Mouse (Mus musculus): Measurements from ENCODE around the gene Eya2. TPM values are rescaled to one million over a fixed set of nuclear protein-coding genes. Genes with fewer than 3 reads are reported as not detected.
A peak's percentile ranks its signal among the peaks of the same experiment; 100 is the strongest.

Eya2 gene
- polyA plus RNA-seq, 1 experiment from 2014 or later: 27.2 TPM

- H3K9ac ChIP-seq (replicated peaks; ENCODE audit: low read length): no peak overlapping the region
Measured at GRCm38 (mm10) chr2:165769375-165769948, 174.6 kb downstream of the Eya2 start.

GRCm38 (mm10) chr2:165778927-165779326, 184.1 kb downstream of the Eya2 start:
- H3K36me3 ChIP-seq (replicated peaks; ENCODE audit: control insufficient read depth, insufficient read depth, low read depth, low read length): no peaks in the 10 kb centered on the region
- H3K27me3 ChIP-seq (ENCODE audit: control insufficient read depth, insufficient read depth, low read length): no peaks in the 10 kb centered on the region
- H3K9ac ChIP-seq (replicated peaks; ENCODE audit: low read length): no peak overlapping the region
- H3K4me2 ChIP-seq (ENCODE audit: low read depth, low read length): no peak overlapping the region
- H3K9me3 ChIP-seq (replicated peaks; ENCODE audit: control insufficient read depth, low read length): no peaks in the 10 kb centered on the region
- WGBS: 26% methylated on average over 6 of the region's 6 CpGs
- ATAC-seq (replicated peaks; ENCODE audit: insufficient number of reproducible peaks, low FRiP score, low TSS enrichment, low read depth) (peak; percentile 50; the same call in 1 of the 2 replicates), DNase-seq (ENCODE audit: low spot score) (peak; percentile 91)
- no peak overlapping the region for H3K4me3 ChIP-seq (ENCODE audit: low read depth, low read length)
- H3K4me1 ChIP-seq (ENCODE audit: control insufficient read depth, insufficient read depth, low read length): no peaks in the 10 kb centered on the region
- H3K27ac ChIP-seq (replicated peaks; ENCODE audit: low read depth, low read length): no peak overlapping the region

More at GRCm38 (mm10) chr2:165769375-165769948, 174.6 kb downstream of the Eya2 start:
- Histone ChIP-seq H3K36me3 (replicated peaks; ENCODE audit: control insufficient read depth, insufficient read depth, low read depth, low read length) (no peaks in the 10 kb centered on the region), H3K4me1 (ENCODE audit: control insufficient read depth, insufficient read depth, low read length) (no peaks in the 10 kb centered on the region), H3K9me3 (replicated peaks; ENCODE audit: control insufficient read depth, low read length) (no peaks in the 10 kb centered on the region), H3K4me3 (ENCODE audit: low read depth, low read length) (no peak overlapping the region), H3K27ac (replicated peaks; ENCODE audit: low read depth, low read length) (no peak overlapping the region), H3K4me2 (ENCODE audit: low read depth, low read length) (no peak overlapping the region), H3K27me3 (ENCODE audit: control insufficient read depth, insufficient read depth, low read length) (no peaks in the 10 kb centered on the region)
- DNase-seq (ENCODE audit: low spot score) (no peak), ATAC-seq (replicated peaks; ENCODE audit: insufficient number of reproducible peaks, low FRiP score, low TSS enrichment, low read depth) (0 out of 2 replicates have a peak, but pooled peaks have one; percentile 17)
- 56% methylated on average over 8 of the region's 10 CpGs for WGBS

- ATAC-seq (replicated peaks; ENCODE audit: insufficient number of reproducible peaks, low FRiP score, low TSS enrichment, low read depth): no peak
- DNase-seq (ENCODE audit: low spot score): peak; percentile 90
- Histone ChIP-seq H3K27ac (replicated peaks; ENCODE audit: low read depth, low read length) (no peak overlapping the region), H3K4me2 (ENCODE audit: low read depth, low read length) (no peak overlapping the region), H3K36me3 (replicated peaks; ENCODE audit: control insufficient read depth, insufficient read depth, low read depth, low read length) (peaks cover 5% of the 10 kb centered on the region; the same call in 1 of the 2 replicates), H3K27me3 (ENCODE audit: control insufficient read depth, insufficient read depth, low read length) (no peaks in the 10 kb centered on the region), H3K4me1 (ENCODE audit: control insufficient read depth, insufficient read depth, low read length) (no peaks in the 10 kb centered on the region), H3K9me3 (replicated peaks; ENCODE audit: control insufficient read depth, low read length) (no peaks in the 10 kb centered on the region), H3K9ac (replicated peaks; ENCODE audit: low read length) (no peak overlapping the region), H3K4me3 (ENCODE audit: low read depth, low read length) (no peak overlapping the region)
- 34% methylated on average over 5 of the region's 5 CpGs for WGBS
Measured at GRCm38 (mm10) chr2:165782324-165782723, 187.5 kb downstream of the Eya2 start.

GRCm38 (mm10) chr2:165785312-165786036, 190.6 kb downstream of the Eya2 start:
- Histone ChIP-seq H3K4me2 (ENCODE audit: low read depth, low read length) (no peak overlapping the region), H3K27ac (replicated peaks; ENCODE audit: low read depth, low read length) (no peak overlapping the region), H3K4me3 (ENCODE audit: low read depth, low read length) (no peak overlapping the region), H3K9me3 (replicated peaks; ENCODE audit: control insufficient read depth, low read length) (no peaks in the 10 kb centered on the region), H3K36me3 (replicated peaks; ENCODE audit: control insufficient read depth, insufficient read depth, low read depth, low read length) (peaks cover 9% of the 10 kb centered on the region), H3K4me1 (ENCODE audit: control insufficient read depth, insufficient read depth, low read length) (no peaks in the 10 kb centered on the region), H3K27me3 (ENCODE audit: control insufficient read depth, insufficient read depth, low read length) (no peaks in the 10 kb centered on the region), H3K9ac (replicated peaks; ENCODE audit: low read length) (no peak overlapping the region)
- ATAC-seq (replicated peaks; ENCODE audit: insufficient number of reproducible peaks, low FRiP score, low TSS enrichment, low read depth) (no peak), DNase-seq (ENCODE audit: low spot score) (no peak)
- 83% methylated on average over 20 of the region's 20 CpGs for WGBS

- Histone ChIP-seq H3K36me3 (replicated peaks; ENCODE audit: control insufficient read depth, insufficient read depth, low read depth, low read length) (peaks cover 9% of the 10 kb centered on the region), H3K9me3 (replicated peaks; ENCODE audit: control insufficient read depth, low read length) (no peaks in the 10 kb centered on the region), H3K27me3 (ENCODE audit: control insufficient read depth, insufficient read depth, low read length) (no peaks in the 10 kb centered on the region), H3K4me2 (ENCODE audit: low read depth, low read length) (no peak overlapping the region), H3K9ac (replicated peaks; ENCODE audit: low read length) (no peak overlapping the region), H3K4me3 (ENCODE audit: low read depth, low read length) (no peak overlapping the region), H3K27ac (replicated peaks; ENCODE audit: low read depth, low read length) (no peak overlapping the region), H3K4me1 (ENCODE audit: control insufficient read depth, insufficient read depth, low read length) (no peaks in the 10 kb centered on the region)
- WGBS: 78% methylated on average over 1 of the region's 1 CpGs
- no peak for ATAC-seq (replicated peaks; ENCODE audit: insufficient number of reproducible peaks, low FRiP score, low TSS enrichment, low read depth)
- DNase-seq (ENCODE audit: low spot score): peak; percentile 47
Measured at GRCm38 (mm10) chr2:165786467-165786866, 191.6 kb downstream of the Eya2 start.

GRCm38 (mm10) chr2:165788005-165788404, 193.2 kb downstream of the Eya2 start:
- Histone ChIP-seq H3K36me3 (replicated peaks; ENCODE audit: control insufficient read depth, insufficient read depth, low read depth, low read length) (peaks cover 13% of the 10 kb centered on the region), H3K9me3 (replicated peaks; ENCODE audit: control insufficient read depth, low read length) (no peaks in the 10 kb centered on the region), H3K4me2 (ENCODE audit: low read depth, low read length) (no peak overlapping the region), H3K27me3 (ENCODE audit: control insufficient read depth, insufficient read depth, low read length) (no peaks in the 10 kb centered on the region), H3K27ac (replicated peaks; ENCODE audit: low read depth, low read length) (no peak overlapping the region), H3K9ac (replicated peaks; ENCODE audit: low read length) (no peak overlapping the region), H3K4me3 (ENCODE audit: low read depth, low read length) (no peak overlapping the region), H3K4me1 (ENCODE audit: control insufficient read depth, insufficient read depth, low read length) (no peaks in the 10 kb centered on the region)
- ATAC-seq (replicated peaks; ENCODE audit: insufficient number of reproducible peaks, low FRiP score, low TSS enrichment, low read depth): no peak
- WGBS: 87% methylated on average over 11 of the region's 11 CpGs
- no peak for DNase-seq (ENCODE audit: low spot score)

- peaks cover 13% of the 10 kb centered on the region for H3K36me3 ChIP-seq (replicated peaks; ENCODE audit: control insufficient read depth, insufficient read depth, low read depth, low read length)
- H3K9me3 ChIP-seq (replicated peaks; ENCODE audit: control insufficient read depth, low read length): no peaks in the 10 kb centered on the region
- no peak overlapping the region for H3K4me3 ChIP-seq (ENCODE audit: low read depth, low read length)
- DNase-seq (ENCODE audit: low spot score) (no peak), ATAC-seq (replicated peaks; ENCODE audit: insufficient number of reproducible peaks, low FRiP score, low TSS enrichment, low read depth) (no peak)
- H3K9ac ChIP-seq (replicated peaks; ENCODE audit: low read length): no peak overlapping the region
- H3K27me3 ChIP-seq (ENCODE audit: control insufficient read depth, insufficient read depth, low read length): no peaks in the 10 kb centered on the region
- no peak overlapping the region for H3K4me2 ChIP-seq (ENCODE audit: low read depth, low read length)
- no peak overlapping the region for H3K27ac ChIP-seq (replicated peaks; ENCODE audit: low read depth, low read length)
- no peaks in the 10 kb centered on the region for H3K4me1 ChIP-seq (ENCODE audit: control insufficient read depth, insufficient read depth, low read length)
- 94% methylated on average over 9 of the region's 9 CpGs for WGBS
Measured at GRCm38 (mm10) chr2:165788796-165789195, 194.0 kb downstream of the Eya2 start.

- Histone ChIP-seq H3K4me3 (ENCODE audit: low read depth, low read length) (no peak overlapping the region), H3K4me2 (ENCODE audit: low read depth, low read length) (no peak overlapping the region), H3K9me3 (replicated peaks; ENCODE audit: control insufficient read depth, low read length) (no peaks in the 10 kb centered on the region), H3K9ac (replicated peaks; ENCODE audit: low read length) (no peak overlapping the region), H3K4me1 (ENCODE audit: control insufficient read depth, insufficient read depth, low read length) (no peaks in the 10 kb centered on the region), H3K27ac (replicated peaks; ENCODE audit: low read depth, low read length) (no peak overlapping the region), H3K36me3 (replicated peaks; ENCODE audit: control insufficient read depth, insufficient read depth, low read depth, low read length) (peaks cover 17% of the 10 kb centered on the region), H3K27me3 (ENCODE audit: control insufficient read depth, insufficient read depth, low read length) (no peaks in the 10 kb centered on the region)
- no peak for DNase-seq (ENCODE audit: low spot score)
- WGBS: 97% methylated on average over 3 of the region's 3 CpGs
- no peak for ATAC-seq (replicated peaks; ENCODE audit: insufficient number of reproducible peaks, low FRiP score, low TSS enrichment, low read depth)
Measured at GRCm38 (mm10) chr2:165789667-165790066, 194.8 kb downstream of the Eya2 start.

Measured in embryonic facial prominence, embryonic 11.5 days (tissue).